Mouse (Mus musculus) myocyte (in vitro differentiated cells): ENCODE data around the gene Serpinb1a.

Source experiments
- CEBPB ChIP-seq: IDR thresholded peaks from 2 replicates; pipeline ENCODE4 v1.6.1; 2011; ENCODE audit warnings: mild to moderate bottlenecking, moderate library complexity; ENCODE audit not compliant: poor library complexity, insufficient read depth, severe bottlenecking
- E2F4 ChIP-seq: IDR thresholded peaks from one replicate; pipeline ENCODE4 v1.6.1; 2011; ENCODE audit warnings: mild to moderate bottlenecking, control low read depth, moderate library complexity; ENCODE audit not compliant: insufficient read depth
- MAX ChIP-seq: IDR thresholded peaks from one replicate; pipeline ENCODE4 v1.6.1; 2011; ENCODE audit warnings: low read depth, mild to moderate bottlenecking, control low read depth
- MYOD1 ChIP-seq, 3 experiments: IDR thresholded peaks; one replicate each; pipeline ENCODE4 v1.6.1; 2011; ENCODE audit warnings: control low read depth in 2 of 3, low read depth in 2 of 3, mild to moderate bottlenecking in 2 of 3, moderate library complexity in 1 of 3; ENCODE audit not compliant: insufficient read length in 2 of 3, control insufficient read depth in 1 of 3
- MYOG ChIP-seq, 3 experiments: IDR thresholded peaks; one replicate each; pipeline ENCODE4 v1.6.1; 2011; ENCODE audit warnings: control low read depth in 2 of 3, low read depth in 2 of 3, mild to moderate bottlenecking in 2 of 3; ENCODE audit not compliant: insufficient read length in 2 of 3, control insufficient read depth in 1 of 3, insufficient read depth in 1 of 3
- POLR2A ChIP-seq: IDR thresholded peaks from one replicate; pipeline ENCODE4 v1.6.1; 2011; ENCODE audit warnings: low read depth, mild to moderate bottlenecking, control low read depth, moderate library complexity; ENCODE audit not compliant: insufficient read length
- POLR2AphosphoS2 ChIP-seq: IDR thresholded peaks from one replicate; pipeline ENCODE4 v1.6.1; 2011; ENCODE audit warnings: low read depth, control low read depth; ENCODE audit not compliant: insufficient read length
- REST ChIP-seq: IDR thresholded peaks from one replicate; pipeline ENCODE4 v1.6.1; 2011; ENCODE audit warnings: mild to moderate bottlenecking, control low read depth, moderate library complexity; ENCODE audit not compliant: insufficient read depth, insufficient read length
- SRF ChIP-seq: IDR thresholded peaks from one replicate; pipeline ENCODE4 v1.6.1; 2011; ENCODE audit warnings: low read depth; ENCODE audit not compliant: control insufficient read depth, insufficient read length
- TCF12 ChIP-seq: IDR thresholded peaks from one replicate; pipeline ENCODE4 v1.6.1; 2011; ENCODE audit warnings: mild to moderate bottlenecking, control low read depth; ENCODE audit not compliant: poor library complexity, insufficient read depth, severe bottlenecking
- TCF3 ChIP-seq: IDR thresholded peaks from one replicate; pipeline ENCODE4 v1.6.1; 2011; ENCODE audit warnings: low read depth, control low read depth; ENCODE audit not compliant: insufficient read length
- USF1 ChIP-seq: IDR thresholded peaks from one replicate; pipeline ENCODE4 v1.6.1; 2011; ENCODE audit warnings: low read depth, mild to moderate bottlenecking, control low read depth, moderate library complexity

DNA sequence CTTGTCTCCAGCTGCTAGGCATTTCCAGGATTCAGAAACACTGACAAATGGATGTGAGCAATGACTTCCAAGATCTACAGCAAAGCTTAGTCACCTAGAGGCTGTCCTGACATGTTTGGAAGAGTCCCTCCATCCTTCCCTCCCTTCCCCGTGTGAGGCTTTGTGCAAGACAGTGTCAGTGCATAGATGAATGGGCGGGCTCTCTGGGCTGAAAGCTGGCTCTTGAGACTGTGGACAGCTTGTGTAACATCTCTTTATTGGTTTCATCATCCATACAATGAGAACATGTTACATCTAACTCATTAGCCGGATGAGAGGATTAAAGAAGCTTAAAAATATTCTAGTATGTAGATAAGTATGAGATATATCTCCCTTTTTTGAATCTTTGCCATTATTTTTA, 18.2 kb downstream of the Serpinb1a start:
- TF ChIP-seq MYOD1 (IDR thresholded peaks at IDR 0.05; ENCODE audit: control insufficient read depth in 1 of 3, insufficient read length in 2 of 3, low read depth in 2 of 3) = no peak
- TF ChIP-seq POLR2A = no peak
- TF ChIP-seq POLR2AphosphoS2 = no peak
- TF ChIP-seq E2F4 = no peak
- TF ChIP-seq MAX = no peak
- TF ChIP-seq USF1 = no peak
- TF ChIP-seq TCF3 = no peak
- no peak for TF ChIP-seq TCF12
- TF ChIP-seq SRF = no peak
- no peak for TF ChIP-seq MYOG (IDR thresholded peaks at IDR 0.05; ENCODE audit: control insufficient read depth in 1 of 3, insufficient read depth in 1 of 3, insufficient read length in 2 of 3, low read depth in 2 of 3)
- no peak for TF ChIP-seq CEBPB
- TF ChIP-seq REST = no peak
